Mouse (Mus musculus): ENCODE results near the gene Foxl2. TPM values are rescaled to one million over a fixed set of nuclear protein-coding genes. Genes with fewer than 3 reads are reported as not detected.

Gene Foxl2
- total RNA-seq, 2 experiments from 2014 or later, result not detected

Other genes with a start within 250 kb of the Foxl2 start
- not detected for gene Prr23a1, start 112.8 kb upstream of the Foxl2 start, total RNA-seq (2021)
- not detected for gene Prr23a2, start 98.8 kb upstream of the Foxl2 start, total RNA-seq (2021)
- not detected for gene Prr23a3, start 90.5 kb upstream of the Foxl2 start, total RNA-seq (2021)
- not detected for gene 7420426K07Rik, start 52.2 kb upstream of the Foxl2 start, total RNA-seq (2021)
- gene Faim, start 31.1 kb downstream of the Foxl2 start, total RNA-seq (2021), result 1 to 10 TPM; 5.5 to 6.8 TPM
- not detected for gene Gm1123, start 80.4 kb downstream of the Foxl2 start, total RNA-seq (2021)
- gene Pik3cb, start 185.3 kb downstream of the Foxl2 start, total RNA-seq (2021), result 10 to 100 TPM in 1 of 2 experiments, 1 to 10 TPM in 1; 9.2 to 10.1 TPM

Measured in heart, postnatal 25 days (tissue).